Mouse (Mus musculus) spleen, adult 2 months (tissue): ENCODE data around the gene Myog. TPM values are rescaled to one million over a fixed set of nuclear protein-coding genes. Genes with fewer than 3 reads are reported as not detected.

ENCODE experiments used
- DNase-seq, 2 experiments: peaks; one replicate each; pipeline versions ENCODE4 v3.0.0 to v3.0.0-alpha.2; 2012 to 2021; ENCODE audit warnings: low spot score in 2 of 2, low read depth in 1 of 2
- H3K27ac ChIP-seq: fragments of 200-500 bp; 2 replicates; pipeline ENCODE4 v1.5.1; 2012; ENCODE audit warnings: low read length, inconsistent platforms; ENCODE audit not compliant: insufficient read depth
- H3K27me3 ChIP-seq: fragments of 200-500 bp; 2 replicates; pipeline ENCODE4 v1.6.1; 2012; ENCODE audit warnings: mild to moderate bottlenecking, moderate library complexity, low read length, inconsistent platforms; ENCODE audit not compliant: control insufficient read depth, insufficient read depth
- H3K36me3 ChIP-seq: fragments of 200-500 bp; 2 replicates; pipeline ENCODE4 v1.6.1; 2012; ENCODE audit warnings: mild to moderate bottlenecking, low read length, inconsistent platforms; ENCODE audit not compliant: control insufficient read depth, insufficient read depth
- H3K4me1 ChIP-seq: fragments of 200-500 bp; 2 replicates; pipeline ENCODE4 v1.6.1; 2011; ENCODE audit warnings: inconsistent platforms; ENCODE audit not compliant: control insufficient read depth, insufficient read depth, insufficient read length
- H3K4me3 ChIP-seq: fragments of 200-500 bp; 2 replicates; pipeline ENCODE4 v1.5.1; 2011; ENCODE audit warnings: mild to moderate bottlenecking, inconsistent platforms; ENCODE audit not compliant: insufficient read depth, insufficient read length; ENCODE audit errors: extremely low read depth
- CTCF ChIP-seq: fragments of 200-500 bp; IDR thresholded peaks from 2 replicates; pipeline ENCODE4 v1.5.1; 2011; ENCODE audit warnings: mild to moderate bottlenecking, inconsistent platforms; ENCODE audit not compliant: insufficient read depth, insufficient read length, insufficient replicate concordance; ENCODE audit errors: extremely low read depth
- POLR2A ChIP-seq: fragments of 200-500 bp; IDR thresholded peaks from 2 replicates; pipeline ENCODE4 v1.6.1; 2011; ENCODE audit warnings: low read depth, low read length, inconsistent platforms
- WGBS: fragments of 180-500 bp; shearing (Covaris S2); methylation state at CpG from one replicate; pipeline ENCODE4 v1.1.7; 2018; 5-methylcytosine and 5-hydroxymethylcytosine counted together
- polyA plus RNA-seq: library from polyadenylated mRNA; depleted of rRNA; stranded (reverse); fragments of >200 nt; gene quantifications from 2 replicates; pipeline ENCODE4 v1.2.3, GENCODE M21; 2012

Myog gene
- polyA plus RNA-seq, 1 experiment = not detected

GRCm38 (mm10) chr1:134307409-134307808 is 17.6 kb downstream of the Myog start:
- 49% methylated on average over 10 of the region's 10 CpGs for whole genome bisulfite sequencing
- no peaks in the 10 kb centered on the region for H3K27me3 ChIP-seq
- no peak for DNase-seq
- H3K4me3 ChIP-seq = no peak overlapping the region
- H3K27ac ChIP-seq = no peak overlapping the region
- no peak for TF ChIP-seq POLR2A
- no peak for TF ChIP-seq CTCF
- H3K4me1 ChIP-seq = peaks cover 14% of the 10 kb centered on the region; the same call in 1 of the 2 replicates
- no peaks in the 10 kb centered on the region for H3K36me3 ChIP-seq

- Histone ChIP-seq H3K36me3 (no peaks in the 10 kb centered on the region), H3K27ac (no peak overlapping the region), H3K4me3 (no peak overlapping the region), H3K4me1 (no peaks in the 10 kb centered on the region), H3K27me3 (no peaks in the 10 kb centered on the region)
- no peak for DNase-seq
- WGBS = 85% methylated on average over 2 of the region's 2 CpGs
- TF ChIP-seq POLR2A (no peak), CTCF (no peak)
These were observed 20.5 kb downstream of the Myog start for GRCm38 (mm10) chr1:134310291-134310690.

- H3K36me3 ChIP-seq = no peaks in the 10 kb centered on the region
- H3K4me3 ChIP-seq = no peak overlapping the region
- DNase-seq = no peak
- WGBS = 92% methylated on average over 3 of the region's 3 CpGs
- TF ChIP-seq POLR2A = no peak
- no peak for TF ChIP-seq CTCF
- no peaks in the 10 kb centered on the region for H3K27me3 ChIP-seq
- no peaks in the 10 kb centered on the region for H3K4me1 ChIP-seq
- no peak overlapping the region for H3K27ac ChIP-seq
These were observed 20.9 kb downstream of the Myog start for GRCm38 (mm10) chr1:134310729-134311128.

GRCm38 (mm10) chr1:134311760-134312159 is 22.0 kb downstream of the Myog start:
- TF ChIP-seq CTCF (no peak), POLR2A (no peak)
- H3K36me3 ChIP-seq = no peaks in the 10 kb centered on the region
- no peak overlapping the region for H3K4me3 ChIP-seq
- 92% methylated on average over 7 of the region's 7 CpGs for WGBS
- H3K4me1 ChIP-seq = no peaks in the 10 kb centered on the region
- H3K27ac ChIP-seq = no peak overlapping the region
- no peaks in the 10 kb centered on the region for H3K27me3 ChIP-seq
- no peak for DNase-seq

- H3K27ac ChIP-seq = no peak overlapping the region
- no peaks in the 10 kb centered on the region for H3K27me3 ChIP-seq
- H3K4me3 ChIP-seq = no peak overlapping the region
- no peak for DNase-seq
- H3K36me3 ChIP-seq = no peaks in the 10 kb centered on the region
- no peaks in the 10 kb centered on the region for H3K4me1 ChIP-seq
- TF ChIP-seq CTCF = no peak
- no peak for TF ChIP-seq POLR2A
- 67% methylated on average over 5 of the region's 5 CpGs for WGBS
These were observed 25.4 kb downstream of the Myog start for GRCm38 (mm10) chr1:134315181-134315580.

GRCm38 (mm10) chr1:134316361-134316760 is 26.6 kb downstream of the Myog start:
- no peaks in the 10 kb centered on the region for H3K36me3 ChIP-seq
- no peak overlapping the region for H3K4me3 ChIP-seq
- 85% methylated on average over 9 of the region's 9 CpGs for WGBS
- no peak for TF ChIP-seq CTCF
- TF ChIP-seq POLR2A = no peak
- DNase-seq = no peak
- no peak overlapping the region for H3K27ac ChIP-seq
- H3K4me1 ChIP-seq = no peaks in the 10 kb centered on the region
- no peaks in the 10 kb centered on the region for H3K27me3 ChIP-seq

- H3K36me3 ChIP-seq = no peaks in the 10 kb centered on the region
- 88% methylated on average over 5 of the region's 5 CpGs for WGBS
- no peaks in the 10 kb centered on the region for H3K4me1 ChIP-seq
- H3K4me3 ChIP-seq = no peak overlapping the region
- H3K27me3 ChIP-seq = no peaks in the 10 kb centered on the region
- no peak for TF ChIP-seq CTCF
- no peak for TF ChIP-seq POLR2A
- DNase-seq = no peak
- H3K27ac ChIP-seq = no peak overlapping the region
These were observed 28.5 kb downstream of the Myog start for GRCm38 (mm10) chr1:134318261-134318660.
